Mouse (Mus musculus) neural tube, embryonic 14.5 days (tissue): ENCODE data around the gene Foxi1. TPM values are rescaled to one million over a fixed set of nuclear protein-coding genes. Genes with fewer than 3 reads are reported as not detected.

ENCODE experiments used
- ATAC-seq: fragments of 200-750 bp; cut with Nextera tagmentation; 2 replicates; pipeline ENCODE4 v1.8.0; 2017; ENCODE audit warnings: low read depth, mild to moderate bottlenecking, moderate TSS enrichment, moderate library complexity
- H3K27ac ChIP-seq: fragments of 300-500 bp; sonication (generic); 2 replicates; pipeline ENCODE4 v1.5.1; 2014; ENCODE audit warnings: low read depth, mild to moderate bottlenecking, control low read depth, low read length, moderate library complexity, mixed read lengths
- H3K27me3 ChIP-seq: fragments of 300-500 bp; sonication (generic); 2 replicates; pipeline ENCODE4 v1.6.1; 2014; ENCODE audit warnings: low read length; ENCODE audit not compliant: control insufficient read depth, insufficient read depth
- H3K36me3 ChIP-seq: fragments of 300-500 bp; sonication (generic); 2 replicates; pipeline ENCODE4 v1.6.1; 2014; ENCODE audit warnings: low read length, mixed read lengths; ENCODE audit not compliant: control insufficient read depth, insufficient read depth
- H3K4me1 ChIP-seq: fragments of 300-500 bp; sonication (generic); 2 replicates; pipeline ENCODE4 v1.6.1; 2014; ENCODE audit warnings: low read length; ENCODE audit not compliant: control insufficient read depth, insufficient read depth
- H3K4me2 ChIP-seq: fragments of 300-500 bp; sonication (generic); 2 replicates; pipeline ENCODE4 v1.6.1; 2014; ENCODE audit warnings: mild to moderate bottlenecking, low read depth, low read length, control low read depth
- H3K4me3 ChIP-seq: fragments of 300-500 bp; sonication (generic); 2 replicates; pipeline ENCODE4 v1.5.1; 2014; ENCODE audit warnings: low read depth, low read length, control low read depth, mixed read lengths
- H3K9ac ChIP-seq: fragments of 300-500 bp; sonication (generic); replicated peaks from 2 replicates; pipeline ENCODE4 v1.6.1; 2014; ENCODE audit warnings: low read depth, mild to moderate bottlenecking, control low read depth, low read length, mixed read lengths
- H3K9me3 ChIP-seq: fragments of 300-500 bp; sonication (generic); 2 replicates; pipeline ENCODE4 v1.6.1; 2016; ENCODE audit warnings: low read length; ENCODE audit not compliant: control insufficient read depth
- WGBS: fragments of 180-500 bp; shearing (Covaris S2); extraction: QIAGEN DNeasy Blood & Tissue Kit; methylation state at CpG from one replicate; pipeline ENCODE4 v1.1.7; 2014; 5-methylcytosine and 5-hydroxymethylcytosine counted together
- polyA plus RNA-seq: library from polyadenylated mRNA; unstranded; fragments of >200 nt; fragmentation: Nextera tagmentation; extraction: Ambion mirVana; gene quantifications from 2 replicates; pipeline ENCODE4 v1.2.1, GENCODE M21; 2014

Gene Foxi1
- polyA plus RNA-seq, 1 experiment from 2014 or later: not detected

GRCm38 (mm10) chr11:34212853-34213252 lies 5.0 kb upstream of the Foxi1 start:
- Histone ChIP-seq H3K9me3 (no peaks in the 10 kb centered on the region), H3K27me3 (no peaks in the 10 kb centered on the region)
- ATAC-seq: peak; percentile 41; the same call in 1 of the 2 replicates

GRCm38 (mm10) chr11:34202769-34203168 lies 5.1 kb downstream of the Foxi1 start:
- H3K4me2 ChIP-seq: no peak overlapping the region
- no peak for ATAC-seq
- H3K4me1 ChIP-seq: no peaks in the 10 kb centered on the region
- no peaks in the 10 kb centered on the region for H3K27me3 ChIP-seq
- no peak overlapping the region for H3K27ac ChIP-seq
- H3K9me3 ChIP-seq: no peaks in the 10 kb centered on the region
- H3K9ac ChIP-seq: no peak overlapping the region
- no peaks in the 10 kb centered on the region for H3K36me3 ChIP-seq
- WGBS: 60% methylated on average over 1 of the region's 1 CpGs
- H3K4me3 ChIP-seq: no peak overlapping the region

More at GRCm38 (mm10) chr11:34212853-34213252, 5.0 kb upstream of the Foxi1 start:
- Histone ChIP-seq H3K27ac (no peak overlapping the region), H3K4me1 (no peaks in the 10 kb centered on the region), H3K9ac (no peak overlapping the region), H3K36me3 (no peaks in the 10 kb centered on the region), H3K4me3 (no peak overlapping the region), H3K4me2 (no peak overlapping the region)
- WGBS: 11% methylated on average over 5 of the region's 5 CpGs

- no peaks in the 10 kb centered on the region for H3K27me3 ChIP-seq
- no peak for ATAC-seq
- H3K36me3 ChIP-seq: no peaks in the 10 kb centered on the region
- no peak overlapping the region for H3K4me2 ChIP-seq
- H3K4me3 ChIP-seq: no peak overlapping the region
- no peak overlapping the region for H3K9ac ChIP-seq
- no peaks in the 10 kb centered on the region for H3K4me1 ChIP-seq
- H3K9me3 ChIP-seq: no peaks in the 10 kb centered on the region
- 98% methylated on average over 3 of the region's 3 CpGs for WGBS
- H3K27ac ChIP-seq: no peak overlapping the region
These were observed 12.7 kb downstream of the Foxi1 start for GRCm38 (mm10) chr11:34195142-34195541.

GRCm38 (mm10) chr11:34194158-34194941 lies 13.5 kb downstream of the Foxi1 start:
- Histone ChIP-seq H3K4me1 (no peaks in the 10 kb centered on the region), H3K27ac (no peak overlapping the region), H3K27me3 (no peaks in the 10 kb centered on the region), H3K4me2 (no peak overlapping the region), H3K9ac (no peak overlapping the region), H3K4me3 (no peak overlapping the region), H3K9me3 (no peaks in the 10 kb centered on the region), H3K36me3 (no peaks in the 10 kb centered on the region)
- WGBS: 78% methylated on average over 9 of the region's 9 CpGs
- ATAC-seq: no peak

- no peak overlapping the region for H3K4me2 ChIP-seq
- H3K27me3 ChIP-seq: no peaks in the 10 kb centered on the region
- no peaks in the 10 kb centered on the region for H3K9me3 ChIP-seq
- H3K4me1 ChIP-seq: no peaks in the 10 kb centered on the region
- no peak for ATAC-seq
- no peak overlapping the region for H3K9ac ChIP-seq
- no peaks in the 10 kb centered on the region for H3K36me3 ChIP-seq
- WGBS: 70% methylated on average over 3 of the region's 3 CpGs
- no peak overlapping the region for H3K4me3 ChIP-seq
- no peak overlapping the region for H3K27ac ChIP-seq
These were observed 14.2 kb downstream of the Foxi1 start for GRCm38 (mm10) chr11:34193658-34194057.

GRCm38 (mm10) chr11:34184266-34184665 lies 23.6 kb downstream of the Foxi1 start:
- no peak overlapping the region for H3K27ac ChIP-seq
- peaks cover 9% of the 10 kb centered on the region; the same call in 1 of the 2 replicates for H3K4me1 ChIP-seq
- no peaks in the 10 kb centered on the region for H3K27me3 ChIP-seq
- no peaks in the 10 kb centered on the region for H3K36me3 ChIP-seq
- H3K9me3 ChIP-seq: no peaks in the 10 kb centered on the region
- H3K4me2 ChIP-seq: no peak overlapping the region
- WGBS: 72% methylated on average over 2 of the region's 2 CpGs
- no peak overlapping the region for H3K9ac ChIP-seq
- no peak for ATAC-seq
- H3K4me3 ChIP-seq: no peak overlapping the region

GRCm38 (mm10) chr11:34181214-34182117 lies 26.4 kb downstream of the Foxi1 start:
- H3K9ac ChIP-seq: no peak overlapping the region
- H3K4me3 ChIP-seq: no peak overlapping the region
- no peaks in the 10 kb centered on the region for H3K27me3 ChIP-seq
- H3K27ac ChIP-seq: peak overlapping the region; percentile 31; the same call in 1 of the 2 replicates
- WGBS: 24% methylated on average over 8 of the region's 8 CpGs
- no peak overlapping the region for H3K4me2 ChIP-seq
- ATAC-seq: peak; percentile 90
- no peaks in the 10 kb centered on the region for H3K36me3 ChIP-seq
- peaks cover 9% of the 10 kb centered on the region; the same call in 1 of the 2 replicates for H3K4me1 ChIP-seq
- no peaks in the 10 kb centered on the region for H3K9me3 ChIP-seq

GRCm38 (mm10) chr11:34178752-34179151 lies 29.1 kb downstream of the Foxi1 start:
- WGBS: 71% methylated on average over 2 of the region's 2 CpGs
- H3K4me1 ChIP-seq: peaks cover 9% of the 10 kb centered on the region; the same call in 1 of the 2 replicates
- H3K27me3 ChIP-seq: no peaks in the 10 kb centered on the region
- H3K27ac ChIP-seq: no peak overlapping the region
- H3K36me3 ChIP-seq: no peaks in the 10 kb centered on the region
- H3K9ac ChIP-seq: no peak overlapping the region
- no peak for ATAC-seq
- no peak overlapping the region for H3K4me3 ChIP-seq
- H3K9me3 ChIP-seq: no peaks in the 10 kb centered on the region
- H3K4me2 ChIP-seq: no peak overlapping the region

- H3K27ac ChIP-seq: no peak overlapping the region
- no peak overlapping the region for H3K4me2 ChIP-seq
- no peaks in the 10 kb centered on the region for H3K4me1 ChIP-seq
- H3K27me3 ChIP-seq: no peaks in the 10 kb centered on the region
- no peak for ATAC-seq
- no peak overlapping the region for H3K4me3 ChIP-seq
- no peaks in the 10 kb centered on the region for H3K9me3 ChIP-seq
- WGBS: 86% methylated on average over 1 of the region's 1 CpGs
- no peaks in the 10 kb centered on the region for H3K36me3 ChIP-seq
- no peak overlapping the region for H3K9ac ChIP-seq
These were observed 31.5 kb downstream of the Foxi1 start for GRCm38 (mm10) chr11:34176371-34176770.
